Mouse (Mus musculus): ENCODE data around the gene Entpd8.

DNA sequence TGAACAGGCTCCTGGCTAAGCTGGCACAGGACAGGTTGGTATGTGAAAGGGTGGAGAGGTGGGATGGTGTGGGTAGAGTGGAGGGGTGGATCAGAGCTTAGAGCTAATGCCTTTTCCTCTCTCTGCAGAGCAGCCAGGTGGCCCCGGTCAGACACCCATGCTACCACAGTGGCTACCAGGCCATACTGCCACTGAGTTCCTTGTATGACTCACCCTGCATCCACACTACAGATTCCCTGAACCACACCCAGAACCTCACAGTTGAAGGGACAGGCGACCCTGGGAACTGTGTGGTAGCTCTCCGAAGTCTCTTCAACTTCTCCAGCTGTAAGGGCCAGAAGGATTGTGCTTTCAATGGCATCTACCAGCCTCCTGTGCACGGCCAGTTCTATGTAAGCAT is 3.6 kb downstream of the Entpd8 start:
- TF ChIP-seq CTCF (IDR thresholded peaks at IDR 0.05; ENCODE audit: extremely low read depth, insufficient read depth, insufficient read length, insufficient replicate concordance) (no peak), POLR2A (IDR thresholded peaks at IDR 0.05; ENCODE audit: low read depth, low read length) (no peak)
